Comparison of ENCODE assay signal across 12 mouse cellular contexts in genomic region chr5:75900231-75900920, GRCm38 (mm10).
DNase-seq lines count a peak whose midpoint lies in the region; ATAC-seq and TF ChIP-seq lines count a peak whose summit lies in the region.
"Had no signal": no experiment of that assay in that cellular context is flagged by ENCODE, and none has a peak within 500 bp of the region (broad histone marks: within the 10 kb centered on the region; RNA-seq: fewer than 3 reads in every experiment).

No protein-coding gene starts in this region.

- peak; percentile 41 for DNase-seq in kidney, adult 2 months
- no peak for DNase-seq in kidney, adult 18-20 months
- peak; percentile 18 for DNase-seq in heart, postnatal 4 days
- DNase-seq in lung, postnatal 10 days = peak; percentile 74
- DNase-seq in Muller cell, postnatal 12 days (ENCODE audit: inconsistent ontology term) = no peak
- no peak for DNase-seq in embryo, embryonic 11 days
- DNase-seq: gastrocnemius, postnatal 36 days; retina, postnatal 1 day had no signal

- TF ChIP-seq CTCF in kidney, adult 2 months (conservative IDR thresholded peaks at IDR 0.05; ENCODE audit: insufficient read depth, insufficient read length, low read depth, low read length) = no peak

- no peaks in the 10 kb centered on the region for H3K36me3 ChIP-seq in kidney, adult 2 months (ENCODE audit: control insufficient read depth, insufficient read depth, low read length)
- H3K36me3 ChIP-seq: embryonic facial prominence, embryonic 10.5 days; stomach, embryonic 15.5 days had no signal

- H3K4me3 ChIP-seq in kidney, adult 2 months (ENCODE audit: insufficient read depth, low read depth, low read length) = no peak overlapping the region
- H3K4me3 ChIP-seq: embryonic facial prominence, embryonic 10.5 days; stomach, embryonic 15.5 days had no signal

- no peak for TF ChIP-seq POLR2A in kidney, adult 2 months (IDR thresholded peaks at IDR 0.05; ENCODE audit: low read depth, low read length)

- 0 out of 2 replicates have a peak, but pooled peaks have one; percentile 25 for ATAC-seq in common myeloid progenitor, adult 5-6 weeks (replicated peaks; ENCODE audit: low read depth, poor library complexity, severe bottlenecking)
- ATAC-seq: forebrain, embryonic 14.5 days had no signal

- 0 out of 2 replicates have a peak overlapping the region, but pooled peaks have one; percentile 6 for H3K27ac ChIP-seq in kidney, adult 2 months (ENCODE audit: insufficient read depth, low read depth, low read length)
- H3K27ac ChIP-seq: embryonic facial prominence, embryonic 10.5 days; stomach, embryonic 15.5 days had no signal

- peaks cover 3% of the 10 kb centered on the region; the same call in 1 of the 2 replicates for H3K4me1 ChIP-seq in kidney, adult 2 months (ENCODE audit: control insufficient read depth, insufficient read depth, low read length)
- H3K4me1 ChIP-seq: stomach, embryonic 15.5 days had no signal

- no peaks in the 10 kb centered on the region for H3K27me3 ChIP-seq in kidney, adult 2 months (replicated peaks; ENCODE audit: control insufficient read depth, insufficient read depth, low read length)
- H3K27me3 ChIP-seq: stomach, embryonic 15.5 days had no signal

- 41% methylated on average over 16 of the region's 16 CpGs for WGBS in kidney, adult 2 months

Comparison
In these comparisons a context has a peak if more than half of its experiments do, and no peak if none do; other contexts are left out.
1. DNase-seq: peak in kidney, adult 2 months (single experiment), heart, postnatal 4 days (single experiment) and lung, postnatal 10 days (single experiment); none in kidney, adult 18-20 months (single experiment), Muller cell, postnatal 12 days (single experiment) and embryo, embryonic 11 days (single experiment).